10 mouse cellular contexts compared by ENCODE assay signal in the genomic region with DNA sequence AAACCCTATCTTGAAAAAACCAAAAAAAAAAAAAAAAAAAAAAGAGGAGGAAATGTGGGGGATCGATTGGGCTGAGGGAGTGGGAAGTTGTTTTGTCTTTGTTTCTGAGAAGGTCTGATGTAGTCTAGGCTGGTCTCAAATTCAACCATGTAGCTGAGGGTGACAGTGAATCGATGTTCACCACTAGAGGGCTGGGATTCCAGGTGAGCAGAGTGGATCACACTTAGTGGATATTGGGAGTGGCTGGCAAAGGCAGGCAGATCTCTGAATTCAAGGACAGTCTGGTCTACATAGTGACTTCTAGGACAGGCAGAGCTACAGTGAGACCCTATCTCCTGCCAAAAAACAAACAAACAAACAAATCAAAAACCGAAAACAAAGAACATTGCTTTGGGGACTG. TPM values are rescaled to one million over a fixed set of nuclear protein-coding genes. Genes with fewer than 3 reads are reported as not detected.
DNase-seq lines count a peak whose midpoint lies in the region; ATAC-seq lines count a peak whose summit lies in the region.
"Had no signal": no experiment of that assay in that cellular context is flagged by ENCODE, and none has a peak within 500 bp of the region (broad histone marks: within the 10 kb centered on the region; RNA-seq: fewer than 3 reads in every experiment).

No protein-coding gene starts in this region.

- no peak overlapping the region for H3K4me2 ChIP-seq in intestine, embryonic 16.5 days (ENCODE audit: low read depth, low read length)
- H3K4me2 ChIP-seq: hindbrain, embryonic 15.5 days; neural tube, embryonic 12.5 days had no signal

- H3K27me3 ChIP-seq in intestine, embryonic 16.5 days (replicated peaks; ENCODE audit: control insufficient read depth, insufficient read depth, low read length), result no peaks in the 10 kb centered on the region
- H3K27me3 ChIP-seq: hindbrain, embryonic 15.5 days; neural tube, embryonic 12.5 days had no signal

- H3K4me1 ChIP-seq in intestine, embryonic 16.5 days (ENCODE audit: control insufficient read depth, insufficient read depth, low read length), result peaks cover 2% of the 10 kb centered on the region; the same call in 1 of the 2 replicates
- H3K4me1 ChIP-seq: neural tube, embryonic 12.5 days had no signal

- 0 out of 2 replicates have a peak, but pooled peaks have one; percentile 32 for ATAC-seq in intestine, embryonic 16.5 days

- no peaks in the 10 kb centered on the region for H3K9me3 ChIP-seq in intestine, embryonic 16.5 days (ENCODE audit: control insufficient read depth, low read length)
- H3K9me3 ChIP-seq: hindbrain, embryonic 15.5 days; neural tube, embryonic 12.5 days had no signal

- H3K27ac ChIP-seq in intestine, embryonic 16.5 days (ENCODE audit: low read length), result no peak overlapping the region
- H3K27ac ChIP-seq: hindbrain, embryonic 15.5 days; neural tube, embryonic 12.5 days had no signal

- no peak overlapping the region for H3K9ac ChIP-seq in intestine, embryonic 16.5 days (ENCODE audit: low read depth, low read length)
- H3K9ac ChIP-seq: hindbrain, embryonic 15.5 days; neural tube, embryonic 12.5 days had no signal

- intact Hi-C loops in left cerebral cortex, postnatal 4 days (cut with DNase I), result no loop called here

- no peak overlapping the region for H3K4me3 ChIP-seq in intestine, embryonic 16.5 days (ENCODE audit: low read length)
- H3K4me3 ChIP-seq: hindbrain, embryonic 15.5 days; neural tube, embryonic 12.5 days had no signal

- H3K36me3 ChIP-seq in intestine, embryonic 16.5 days (ENCODE audit: control insufficient read depth, insufficient read depth, low read length), result no peaks in the 10 kb centered on the region
- H3K36me3 ChIP-seq: hindbrain, embryonic 15.5 days; neural tube, embryonic 12.5 days had no signal

- WGBS in intestine, embryonic 16.5 days, result 36% methylated on average over 3 of the region's 3 CpGs

- peak; percentile 42 for DNase-seq in adrenal gland, postnatal 14 days
- DNase-seq in adrenal gland, adult 8-10 months, result no peak
- peak; percentile 22 for DNase-seq in left cerebral cortex, postnatal 4 days
- no peak for DNase-seq in left cerebral cortex, adult 9 months (ENCODE audit: low spot score in 2 of 2)
- DNase-seq in lung, postnatal 25 days (ENCODE audit: low spot score), result peak; percentile 58
- DNase-seq in frontal cortex, postnatal 10 days (ENCODE audit: low spot score in 2 of 2), result no peak
- DNase-seq in layer of hippocampus, adult 8-10 months (ENCODE audit: low spot score in 2 of 2), result no peak

RNA-seq across cellular contexts. Expression of a gene that starts 16.7 kb away (rescaled TPM):
- total RNA-seq in adrenal gland, postnatal 14 days (2021), result 28.5 and 38.3 TPM in 2 replicates
- total RNA-seq in adrenal gland, adult 8-10 months (2022), result 10 to 100 TPM; 25.6 to 40.4 (median 25.8) TPM
- total RNA-seq in left cerebral cortex, postnatal 4 days (2021), result 10 to 100 TPM; 35.3 to 35.9 TPM
- 46.7 and 52.0 TPM in 2 replicates for polyA plus RNA-seq in intestine, embryonic 16.5 days (2015; fragmentation: Nextera tagmentation; extraction: Ambion mirVana)
- total RNA-seq in layer of hippocampus, adult 8-10 months (2022), result 10 to 100 TPM; 30.9 to 52.4 (median 41.9) TPM

RNA-seq across cellular contexts. Expression of a gene that starts 17.0 kb away (rescaled TPM):
- 340 and 372 TPM in 2 replicates for total RNA-seq in adrenal gland, postnatal 14 days (2021)
- total RNA-seq in adrenal gland, adult 8-10 months (2022), result 100 to 1,000 TPM; 432 to 499 (median 449) TPM
- total RNA-seq in left cerebral cortex, postnatal 4 days (2021), result 100 to 1,000 TPM; 610 to 661 TPM
- 660 and 691 TPM in 2 replicates for polyA plus RNA-seq in intestine, embryonic 16.5 days (2015; fragmentation: Nextera tagmentation; extraction: Ambion mirVana)
- total RNA-seq in layer of hippocampus, adult 8-10 months (2022), result 100 to 1,000 TPM; 568 to 585 (median 584) TPM

RNA-seq across cellular contexts. Expression of a gene that starts 27.7 kb away (rescaled TPM):
- total RNA-seq in adrenal gland, postnatal 14 days (2021), result 39.6 and 47.5 TPM in 2 replicates
- total RNA-seq in adrenal gland, adult 8-10 months (2022), result 10 to 100 TPM; 35.1 to 48.0 (median 40.1) TPM
- total RNA-seq in left cerebral cortex, postnatal 4 days (2021), result 10 to 100 TPM; 74.7 to 77.4 TPM
- 153 and 171 TPM in 2 replicates for polyA plus RNA-seq in intestine, embryonic 16.5 days (2015; fragmentation: Nextera tagmentation; extraction: Ambion mirVana)
- 10 to 100 TPM; 47.3 to 56.1 (median 52.2) TPM for total RNA-seq in layer of hippocampus, adult 8-10 months (2022)

RNA-seq across cellular contexts. Expression of a gene that starts 41.7 kb away (rescaled TPM):
- 0.98 and 1.4 TPM in 2 replicates for total RNA-seq in adrenal gland, postnatal 14 days (2021)
- 1 to 10 TPM in 2 of 4 experiments, under 1 TPM in 2; 0.77 to 1.4 (median 1.1) TPM for total RNA-seq in adrenal gland, adult 8-10 months (2022)
- total RNA-seq in left cerebral cortex, postnatal 4 days (2021), result 1 to 10 TPM in 1 of 2 experiments, under 1 TPM in 1; 0.95 to 1.1 TPM
- polyA plus RNA-seq in intestine, embryonic 16.5 days (2015; fragmentation: Nextera tagmentation; extraction: Ambion mirVana), result 1.2 and 1.5 TPM in 2 replicates
- total RNA-seq in layer of hippocampus, adult 8-10 months (2022), result 1 to 10 TPM in 2 of 4 experiments, under 1 TPM in 2; 0.74 to 1.3 (median 1.1) TPM

RNA-seq across cellular contexts. Expression of a gene that starts 58.3 kb away (rescaled TPM):
- total RNA-seq in adrenal gland, postnatal 14 days (2021), result 328 TPM in 2 replicates
- total RNA-seq in adrenal gland, adult 8-10 months (2022), result 100 to 1,000 TPM; 160 to 240 (median 171) TPM
- 100 to 1,000 TPM; 120 to 136 TPM for total RNA-seq in left cerebral cortex, postnatal 4 days (2021)
- polyA plus RNA-seq in intestine, embryonic 16.5 days (2015; fragmentation: Nextera tagmentation; extraction: Ambion mirVana), result 418 and 429 TPM in 2 replicates
- total RNA-seq in layer of hippocampus, adult 8-10 months (2022), result 100 to 1,000 TPM in 3 of 4 experiments, 10 to 100 TPM in 1; 97.6 to 159 (median 131) TPM

Comparison
In these comparisons a context has a peak if more than half of its experiments do, and no peak if none do; other contexts are left out.
1. DNase-seq: peak in adrenal gland, postnatal 14 days (single experiment), left cerebral cortex, postnatal 4 days (single experiment) and lung, postnatal 25 days (single experiment); none in adrenal gland, adult 8-10 months (single experiment), left cerebral cortex, adult 9 months (0 of 2), frontal cortex, postnatal 10 days (0 of 2) and layer of hippocampus, adult 8-10 months (0 of 2).